In the genomic region with DNA sequence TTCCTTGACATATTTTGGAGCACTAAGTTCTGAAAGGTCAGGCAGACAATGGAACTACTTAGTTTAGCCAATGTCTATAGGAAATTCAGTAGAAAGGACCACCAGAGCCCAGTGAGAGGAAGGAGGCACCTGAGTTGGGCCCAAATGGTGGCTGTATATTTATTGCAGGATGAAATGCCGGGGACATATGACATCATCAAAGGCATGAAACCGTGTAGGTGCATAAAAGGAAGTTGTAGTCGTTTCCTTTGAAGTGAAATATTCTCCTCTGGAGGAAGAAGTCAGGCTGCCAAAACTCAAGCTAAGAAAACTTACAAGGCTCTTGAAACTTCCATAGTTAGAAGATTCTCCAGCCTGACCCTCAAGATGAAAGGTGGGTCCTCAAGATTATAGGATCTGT, we compare ENCODE assay signal across 20 mouse cellular contexts.
A peak's percentile ranks its signal among the peaks of the same experiment; 100 is the strongest.
DNase-seq lines count a peak whose midpoint lies in the region; ATAC-seq lines count a peak whose summit lies in the region.
"Had no signal": no experiment of that assay in that cellular context is flagged by ENCODE, and none has a peak within 500 bp of the region (broad histone marks: within the 10 kb centered on the region; RNA-seq: fewer than 3 reads in every experiment).

No protein-coding gene starts in this region.

- ATAC-seq in CD4-positive, CD25-positive, alpha-beta regulatory T cell, adult 4 months: peak; percentile 70
- ATAC-seq: activated CD4-positive, CD25-positive, alpha-beta regulatory T cell, adult 4 months; forebrain, embryonic 14.5 days; forebrain, postnatal 0 days; hindbrain, postnatal 0 days had no signal

- intact Hi-C loops in gastrocnemius, postnatal 36 days (cut with DNase I): no loop called here

- DNase-seq in thymus, postnatal 25 days: peak; percentile 6
- no peak for DNase-seq in thymus, adult 18-20 months
- peak; percentile 64 for DNase-seq in naive thymus-derived CD4-positive, alpha-beta T cell, adult 2 months (ENCODE audit: low read depth)
- no peak for DNase-seq in gastrocnemius, postnatal 36 days
- DNase-seq in layer of hippocampus, postnatal 10 days (ENCODE audit: low spot score in 2 of 2): no peak
- DNase-seq: adrenal gland, adult 8-10 months; adrenal gland, postnatal 25 days; cerebellum, adult 11 months; cerebellum, adult 2 months; cerebellum, adult 9-11 months; cerebellum, postnatal 25 days; forebrain, postnatal 0 days; gastrocnemius, postnatal 25 days; heart, adult 2 months; heart, postnatal 14 days; heart, postnatal 4 days had no signal

Comparison
In these comparisons a context has a peak if more than half of its experiments do, and no peak if none do; other contexts are left out.
1. DNase-seq: peak in thymus, postnatal 25 days (single experiment) and naive thymus-derived CD4-positive, alpha-beta T cell, adult 2 months (single experiment); none in thymus, adult 18-20 months (0 of 2), gastrocnemius, postnatal 36 days (0 of 2) and layer of hippocampus, postnatal 10 days (0 of 2).